Mouse (Mus musculus) brain, embryonic 14.5 days (tissue): ENCODE data around the gene Crip2.

ENCODE experiments used
- CTCF ChIP-seq: fragments of 200-500 bp; IDR thresholded peaks from 2 replicates; pipeline ENCODE4 v1.5.1; 2012; ENCODE audit warnings: inconsistent platforms, mild to moderate bottlenecking, moderate library complexity, borderline replicate concordance; ENCODE audit not compliant: insufficient read depth, insufficient read length; ENCODE audit errors: extremely low read depth
- POLR2A ChIP-seq: fragments of 200-500 bp; IDR thresholded peaks from 2 replicates; pipeline ENCODE4 v1.6.1; 2012; ENCODE audit warnings: mild to moderate bottlenecking, inconsistent platforms, borderline replicate concordance; ENCODE audit not compliant: poor library complexity, insufficient read depth, insufficient read length, severe bottlenecking; ENCODE audit errors: extremely low read depth

GRCm38 (mm10) chr12:113109801-113110200 lies 30.2 kb upstream of the Crip2 start:
- TF ChIP-seq POLR2A = no peak
- no peak for TF ChIP-seq CTCF
